Mouse (Mus musculus) naive thymus-derived CD4-positive, alpha-beta T cell, adult 2 months (primary cell): ENCODE results near the gene Aftph.
"Not testable (repeated sequence)": the region's sequence is repeated elsewhere in the genome, so short reads cannot be mapped to it uniquely, and the experiment has no call there.

Experiments used
- DNase-seq: peaks from one replicate; pipeline ENCODE4 v3.0.0-alpha.2; 2011; ENCODE audit warnings: low read depth

The Aftph gene

GRCm38 (mm10) chr11:20741201-20742100 is at the start of gene Aftph:
Gene Aftph (minus strand): TSS chr11:20741589.
- peak; percentile 98 for DNase-seq

- DNase-seq: no peak
These were observed 47.6 kb upstream of the Aftph start for GRCm38 (mm10) chr11:20789015-20789414.

- DNase-seq: no peak
These were observed 46.7 kb upstream of the Aftph start for GRCm38 (mm10) chr11:20788070-20788469.

GRCm38 (mm10) chr11:20786191-20786590 is 44.8 kb upstream of the Aftph start:
- DNase-seq: no peak

- DNase-seq: no peak
These were observed 43.8 kb upstream of the Aftph start for GRCm38 (mm10) chr11:20785186-20785585.

GRCm38 (mm10) chr11:20784776-20785175 is 43.4 kb upstream of the Aftph start:
- DNase-seq: no peak

GRCm38 (mm10) chr11:20783467-20783866 is 42.1 kb upstream of the Aftph start:
- no peak for DNase-seq

GRCm38 (mm10) chr11:20782620-20783019 is 41.2 kb upstream of the Aftph start:
- no peak for DNase-seq

GRCm38 (mm10) chr11:20780312-20780711 is 38.9 kb upstream of the Aftph start:
- no peak for DNase-seq

GRCm38 (mm10) chr11:20778861-20779563 is 37.6 kb upstream of the Aftph start:
- no peak for DNase-seq

- no peak for DNase-seq
These were observed 36.9 kb upstream of the Aftph start for GRCm38 (mm10) chr11:20778298-20778697.

GRCm38 (mm10) chr11:20776668-20777067 is 35.3 kb upstream of the Aftph start:
- no peak for DNase-seq

GRCm38 (mm10) chr11:20772642-20773041 is 31.3 kb upstream of the Aftph start:
- no peak for DNase-seq

- DNase-seq: not testable (repeated sequence)
These were observed 30.4 kb upstream of the Aftph start for GRCm38 (mm10) chr11:20771827-20772226.

GRCm38 (mm10) chr11:20761984-20762383 is 20.6 kb upstream of the Aftph start:
- not testable (repeated sequence) for DNase-seq

GRCm38 (mm10) chr11:20750573-20750972 is 9.2 kb upstream of the Aftph start:
- DNase-seq: no peak

- peak; percentile 30 for DNase-seq
These were observed 2.0 kb upstream of the Aftph start for GRCm38 (mm10) chr11:20743353-20743752.

- DNase-seq: peak; percentile 93
These were observed 1.0 kb upstream of the Aftph start for GRCm38 (mm10) chr11:20742361-20742897.

- peak; percentile 73 for DNase-seq
These were observed 748 bp downstream of the Aftph start for GRCm38 (mm10) chr11:20740481-20741200.

- no peak for DNase-seq
These were observed 7.3 kb downstream of the Aftph start for GRCm38 (mm10) chr11:20734066-20734465.

- DNase-seq: peak; percentile 32
These were observed 7.8 kb downstream of the Aftph start for GRCm38 (mm10) chr11:20733486-20734030.

- no peak for DNase-seq
These were observed 12.0 kb downstream of the Aftph start for GRCm38 (mm10) chr11:20729403-20729802.
